Mouse (Mus musculus) heart, adult 2 months (tissue): ENCODE data around the gene Slc25a21.

Experiments
- CTCF ChIP-seq: fragments of 200-600 bp; IDR thresholded peaks from 2 replicates; pipeline ENCODE4 v1.8.1; 2022; ENCODE audit warnings: antibody characterized with exemption, mild to moderate bottlenecking, moderate library complexity
- EP300 ChIP-seq: fragments of 200-500 bp; IDR thresholded peaks from 2 replicates; pipeline ENCODE4 v1.6.1; 2011; ENCODE audit warnings: low read depth, low read length, control low read depth; ENCODE audit not compliant: insufficient read depth
- POLR2A ChIP-seq: fragments of 200-500 bp; IDR thresholded peaks from 2 replicates; pipeline ENCODE4 v1.6.1; 2011; ENCODE audit warnings: mild to moderate bottlenecking, low read depth, low read length, control low read depth; ENCODE audit not compliant: insufficient read depth

DNA sequence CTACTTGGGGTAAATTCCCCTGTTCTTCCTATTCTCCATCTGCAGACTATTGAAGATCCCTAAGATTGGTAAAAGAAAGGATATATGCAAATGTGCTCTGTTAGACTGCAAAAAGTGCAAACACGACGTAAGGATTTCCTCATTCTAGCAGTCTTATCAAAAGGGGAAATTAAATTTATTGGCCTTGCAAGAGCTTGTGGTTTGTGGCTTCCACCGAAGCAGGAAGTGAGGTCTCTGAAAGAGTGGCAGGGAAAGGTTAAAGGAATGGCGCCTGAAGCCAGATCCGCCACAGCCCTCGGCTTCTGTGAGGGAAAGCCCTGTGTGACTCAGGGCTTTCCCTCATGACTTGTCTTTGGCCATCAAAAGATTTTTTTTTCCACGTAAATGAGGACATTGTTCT is 519.7 kb downstream of the Slc25a21 start:
- no peak for TF ChIP-seq CTCF
- TF ChIP-seq EP300: no peak
- TF ChIP-seq POLR2A: no peak
